Mouse (Mus musculus) neural tube, embryonic 15.5 days (tissue): ENCODE results near the gene Atpaf1. TPM values are rescaled to one million over a fixed set of nuclear protein-coding genes. Genes with fewer than 3 reads are reported as not detected.

Experiments used
- ATAC-seq: fragments of 200-750 bp; cut with Nextera tagmentation; 2 replicates; pipeline ENCODE4 v1.8.0; 2017; ENCODE audit warnings: mild to moderate bottlenecking, moderate TSS enrichment, moderate library complexity; ENCODE audit not compliant: low FRiP score
- H3K27ac ChIP-seq: fragments of 300-500 bp; sonication (generic); replicated peaks from 2 replicates; pipeline ENCODE4 v1.5.1; 2015; ENCODE audit warnings: mild to moderate bottlenecking, inconsistent platforms
- H3K27me3 ChIP-seq: fragments of 300-500 bp; sonication (generic); replicated peaks from 2 replicates; pipeline ENCODE4 v1.6.1; 2015; ENCODE audit warnings: inconsistent platforms
- H3K36me3 ChIP-seq: fragments of 300-500 bp; sonication (generic); 2 replicates; pipeline ENCODE4 v1.6.1; 2015; ENCODE audit warnings: inconsistent platforms
- H3K4me1 ChIP-seq: fragments of 300-500 bp; sonication (generic); 2 replicates; pipeline ENCODE4 v1.6.1; 2015; ENCODE audit warnings: inconsistent platforms
- H3K4me2 ChIP-seq: fragments of 300-500 bp; sonication (generic); 2 replicates; pipeline ENCODE4 v1.6.1; 2015; ENCODE audit warnings: inconsistent platforms, mild to moderate bottlenecking, moderate library complexity
- H3K4me3 ChIP-seq: fragments of 300-500 bp; sonication (generic); replicated peaks from 2 replicates; pipeline ENCODE4 v1.5.1; 2015; ENCODE audit warnings: mild to moderate bottlenecking, inconsistent platforms
- H3K9ac ChIP-seq: fragments of 300-500 bp; sonication (generic); replicated peaks from 2 replicates; pipeline ENCODE4 v1.6.1; 2015; ENCODE audit warnings: mild to moderate bottlenecking, inconsistent platforms
- H3K9me3 ChIP-seq: fragments of 300-500 bp; sonication (generic); replicated peaks from 2 replicates; pipeline ENCODE4 v1.6.1; 2016; ENCODE audit warnings: inconsistent platforms
- WGBS: fragments of 180-500 bp; shearing (Covaris S2); methylation state at CpG from one replicate; pipeline ENCODE4 v1.1.7; 2015; ENCODE audit warnings: mixed read lengths; 5-methylcytosine and 5-hydroxymethylcytosine counted together
- polyA plus RNA-seq: library from polyadenylated mRNA; unstranded; fragments of >200 nt; fragmentation: Nextera tagmentation; extraction: Ambion mirVana; gene quantifications from 2 replicates; pipeline ENCODE4 v1.2.1, GENCODE M21; 2015

Gene Atpaf1
- polyA plus RNA-seq, 1 experiment from 2014 or later, result 42.0 TPM

- Histone ChIP-seq H3K4me3 (no peak overlapping the region), H3K36me3 (peaks cover 25% of the 10 kb centered on the region; the same call in 1 of the 2 replicates), H3K4me2 (no peak overlapping the region), H3K9ac (no peak overlapping the region), H3K4me1 (peaks cover 20% of the 10 kb centered on the region), H3K27ac (no peak overlapping the region), H3K27me3 (no peaks in the 10 kb centered on the region), H3K9me3 (no peaks in the 10 kb centered on the region)
- 93% methylated on average over 22 of the region's 22 CpGs for WGBS
- no peak for ATAC-seq
These were observed 46.6 kb downstream of the Atpaf1 start for GRCm38 (mm10) chr4:115831221-115831620.

- ATAC-seq, result no peak
- Histone ChIP-seq H3K9ac (no peak overlapping the region), H3K4me1 (peaks cover 15% of the 10 kb centered on the region), H3K27ac (no peak overlapping the region), H3K4me3 (no peak overlapping the region), H3K9me3 (no peaks in the 10 kb centered on the region), H3K27me3 (no peaks in the 10 kb centered on the region), H3K4me2 (no peak overlapping the region), H3K36me3 (peaks cover 25% of the 10 kb centered on the region; the same call in 1 of the 2 replicates)
- 56% methylated on average over 2 of the region's 2 CpGs for WGBS
These were observed 47.4 kb downstream of the Atpaf1 start for GRCm38 (mm10) chr4:115832040-115832439.

GRCm38 (mm10) chr4:115835576-115835975 lies 51.0 kb downstream of the Atpaf1 start:
- ATAC-seq, result no peak
- WGBS, result 72% methylated on average over 2 of the region's 2 CpGs

GRCm38 (mm10) chr4:115838196-115838595 lies 53.6 kb downstream of the Atpaf1 start:
- Histone ChIP-seq H3K4me3 (no peak overlapping the region), H3K9ac (no peak overlapping the region), H3K36me3 (peaks cover 14% of the 10 kb centered on the region; the same call in 1 of the 2 replicates), H3K27ac (no peak overlapping the region), H3K27me3 (no peaks in the 10 kb centered on the region), H3K9me3 (no peaks in the 10 kb centered on the region), H3K4me2 (peak overlapping the region; percentile 68), H3K4me1 (peaks cover 13% of the 10 kb centered on the region)
- 75% methylated on average over 4 of the region's 4 CpGs for WGBS
- ATAC-seq, result 0 out of 2 replicates have a peak, but pooled peaks have one; percentile 2

More at GRCm38 (mm10) chr4:115835576-115835975, 51.0 kb downstream of the Atpaf1 start:
- peaks cover 13% of the 10 kb centered on the region for H3K4me1 ChIP-seq
- H3K4me3 ChIP-seq, result no peak overlapping the region
- no peak overlapping the region for H3K9ac ChIP-seq
- no peak overlapping the region for H3K27ac ChIP-seq
- no peak overlapping the region for H3K4me2 ChIP-seq
- peaks cover 25% of the 10 kb centered on the region; the same call in 1 of the 2 replicates for H3K36me3 ChIP-seq
- H3K27me3 ChIP-seq, result no peaks in the 10 kb centered on the region
- H3K9me3 ChIP-seq, result no peaks in the 10 kb centered on the region

GRCm38 (mm10) chr4:115838696-115839641 lies 54.4 kb downstream of the Atpaf1 start, which contains the start of gene Mknk1:
Mknk1 (plus strand) TSS chr4:115839198.
- H3K4me1 ChIP-seq, result peaks cover 13% of the 10 kb centered on the region
- no peaks in the 10 kb centered on the region for H3K9me3 ChIP-seq
- peak within 1 kb of the TSS; percentile 68 for H3K4me2 ChIP-seq
- 2% methylated on average over 51 of the region's 51 CpGs for WGBS
- peaks cover 8% of the 10 kb centered on the region; the same call in 1 of the 2 replicates for H3K36me3 ChIP-seq
- peak within 1 kb of the TSS; percentile 46 for H3K27ac ChIP-seq
- ATAC-seq, result peak; percentile 96
- H3K4me3 ChIP-seq, result peak within 1 kb of the TSS; percentile 69
- no peaks in the 10 kb centered on the region for H3K27me3 ChIP-seq
- H3K9ac ChIP-seq, result peak within 1 kb of the TSS; percentile 65

- 53% methylated on average over 4 of the region's 4 CpGs for WGBS
- Histone ChIP-seq H3K9ac (no peak overlapping the region), H3K36me3 (0 out of 2 replicates have a peak, but pooled peaks cover 5% of the 10 kb centered on the region), H3K4me3 (peak overlapping the region; percentile 69; the same call in 1 of the 2 replicates), H3K9me3 (no peaks in the 10 kb centered on the region), H3K27ac (no peak overlapping the region), H3K4me1 (peaks cover 13% of the 10 kb centered on the region), H3K4me2 (peak overlapping the region; percentile 68), H3K27me3 (no peaks in the 10 kb centered on the region)
- no peak for ATAC-seq
These were observed 55.3 kb downstream of the Atpaf1 start for GRCm38 (mm10) chr4:115839956-115840355.

- no peak overlapping the region for H3K27ac ChIP-seq
- no peaks in the 10 kb centered on the region for H3K9me3 ChIP-seq
- no peaks in the 10 kb centered on the region for H3K36me3 ChIP-seq
- no peak overlapping the region for H3K9ac ChIP-seq
- H3K4me2 ChIP-seq, result no peak overlapping the region
- 93% methylated on average over 4 of the region's 4 CpGs for WGBS
- H3K27me3 ChIP-seq, result no peaks in the 10 kb centered on the region
- ATAC-seq, result no peak
- no peak overlapping the region for H3K4me3 ChIP-seq
- peaks cover 13% of the 10 kb centered on the region for H3K4me1 ChIP-seq
These were observed 56.2 kb downstream of the Atpaf1 start for GRCm38 (mm10) chr4:115840842-115841241.

- ATAC-seq, result no peak
- Histone ChIP-seq H3K4me3 (no peak overlapping the region), H3K4me1 (no peaks in the 10 kb centered on the region), H3K27ac (no peak overlapping the region), H3K27me3 (no peaks in the 10 kb centered on the region), H3K4me2 (no peak overlapping the region), H3K9ac (no peak overlapping the region), H3K36me3 (peaks cover 18% of the 10 kb centered on the region), H3K9me3 (no peaks in the 10 kb centered on the region)
- 56% methylated on average over 2 of the region's 2 CpGs for WGBS
These were observed 62.0 kb downstream of the Atpaf1 start for GRCm38 (mm10) chr4:115846656-115847055.

- 56% methylated on average over 5 of the region's 5 CpGs for WGBS
These were observed 62.8 kb downstream of the Atpaf1 start for GRCm38 (mm10) chr4:115847377-115847776.

GRCm38 (mm10) chr4:115848083-115848482 lies 63.5 kb downstream of the Atpaf1 start:
- Histone ChIP-seq H3K9me3 (no peaks in the 10 kb centered on the region), H3K27ac (no peak overlapping the region), H3K27me3 (no peaks in the 10 kb centered on the region), H3K9ac (no peak overlapping the region), H3K4me1 (no peaks in the 10 kb centered on the region), H3K36me3 (peaks cover 20% of the 10 kb centered on the region), H3K4me3 (no peak overlapping the region), H3K4me2 (no peak overlapping the region)
- no peak for ATAC-seq
- WGBS, result 96% methylated on average over 1 of the region's 1 CpGs

More at GRCm38 (mm10) chr4:115847377-115847776, 62.8 kb downstream of the Atpaf1 start:
- peaks cover 20% of the 10 kb centered on the region for H3K36me3 ChIP-seq
- H3K4me1 ChIP-seq, result no peaks in the 10 kb centered on the region
- no peak overlapping the region for H3K27ac ChIP-seq
- H3K4me3 ChIP-seq, result no peak overlapping the region
- no peaks in the 10 kb centered on the region for H3K27me3 ChIP-seq
- H3K4me2 ChIP-seq, result no peak overlapping the region
- H3K9me3 ChIP-seq, result no peaks in the 10 kb centered on the region
- no peak overlapping the region for H3K9ac ChIP-seq
- no peak for ATAC-seq

GRCm38 (mm10) chr4:115848990-115849677 lies 64.5 kb downstream of the Atpaf1 start:
- WGBS, result 56% methylated on average over 8 of the region's 8 CpGs
- no peaks in the 10 kb centered on the region for H3K27me3 ChIP-seq
- no peaks in the 10 kb centered on the region for H3K4me1 ChIP-seq
- ATAC-seq, result no peak
- H3K9ac ChIP-seq, result no peak overlapping the region
- H3K4me3 ChIP-seq, result no peak overlapping the region
- peaks cover 20% of the 10 kb centered on the region for H3K36me3 ChIP-seq
- no peaks in the 10 kb centered on the region for H3K9me3 ChIP-seq
- no peak overlapping the region for H3K27ac ChIP-seq
- no peak overlapping the region for H3K4me2 ChIP-seq
